Mouse (Mus musculus): ENCODE results near the gene Itsn1. TPM values are rescaled to one million over a fixed set of nuclear protein-coding genes. Genes with fewer than 3 reads are reported as not detected.

Itsn1 gene
- total RNA-seq, 2 experiments from 2014 or later = 40.5 to 53.6 TPM

DNA sequence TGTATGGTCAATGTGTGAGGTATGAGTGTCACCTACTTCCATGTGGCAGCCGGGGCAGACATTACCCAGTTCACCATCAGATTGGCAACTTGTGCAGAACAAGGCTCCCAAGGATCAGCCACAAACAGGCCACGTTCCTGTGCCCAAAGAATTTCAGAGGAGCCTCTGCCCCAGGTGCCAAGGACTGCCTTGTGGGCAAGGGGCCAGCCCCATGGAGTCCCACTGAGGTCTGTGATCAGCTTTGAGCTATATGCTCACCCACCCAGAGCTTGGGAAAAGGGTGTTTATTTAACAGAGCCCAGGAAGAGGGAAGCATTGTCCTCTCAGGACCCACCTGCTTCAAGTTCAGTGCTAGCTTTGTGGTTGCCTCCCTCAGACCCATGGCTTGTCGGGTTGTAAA lies 159.3 kb downstream of the Itsn1 start:
- intact Hi-C loops (cut with DNase I) = loop anchor here (2.0 to 5.0 kb wide), 2 partner anchors 164 to 191 kb away; no protein-coding TSS in a partner anchor
- no peak for DNase-seq

- peak; percentile 28 to 52 for DNase-seq
- intact Hi-C loops (cut with DNase I) = loop anchor here (2.0 to 5.0 kb wide), 2 partner anchors 165 to 193 kb away; no protein-coding TSS in a partner anchor
These were observed 160.8 kb downstream of the Itsn1 start for GRCm38 (mm10) chr16:91889831-91890230.

DNA sequence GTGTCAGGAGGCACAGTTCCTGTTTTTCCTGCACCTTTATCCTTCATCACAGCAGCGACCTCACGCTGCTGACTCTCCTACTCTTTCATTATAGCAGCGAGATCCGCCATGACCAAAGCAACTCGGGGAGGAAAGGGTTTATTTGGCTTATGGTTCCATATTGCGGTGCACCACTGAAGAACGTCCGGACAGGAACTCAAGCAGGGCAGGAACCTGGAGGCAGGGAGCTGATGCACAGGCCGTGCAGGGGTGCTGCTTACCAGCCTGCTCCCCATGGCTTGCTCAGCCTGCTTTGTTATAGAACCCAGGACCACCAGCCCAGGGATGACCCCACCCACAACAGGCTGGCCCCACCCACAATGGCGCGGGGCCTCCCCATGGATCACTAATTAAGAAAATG lies 162.1 kb downstream of the Itsn1 start:
- intact Hi-C loops (cut with DNase I) = no loop called here
- no peak for DNase-seq

- no peak for DNase-seq
- intact Hi-C loops (cut with DNase I) = no loop called here
These were observed 167.3 kb downstream of the Itsn1 start for GRCm38 (mm10) chr16:91896426-91896830.

DNA sequence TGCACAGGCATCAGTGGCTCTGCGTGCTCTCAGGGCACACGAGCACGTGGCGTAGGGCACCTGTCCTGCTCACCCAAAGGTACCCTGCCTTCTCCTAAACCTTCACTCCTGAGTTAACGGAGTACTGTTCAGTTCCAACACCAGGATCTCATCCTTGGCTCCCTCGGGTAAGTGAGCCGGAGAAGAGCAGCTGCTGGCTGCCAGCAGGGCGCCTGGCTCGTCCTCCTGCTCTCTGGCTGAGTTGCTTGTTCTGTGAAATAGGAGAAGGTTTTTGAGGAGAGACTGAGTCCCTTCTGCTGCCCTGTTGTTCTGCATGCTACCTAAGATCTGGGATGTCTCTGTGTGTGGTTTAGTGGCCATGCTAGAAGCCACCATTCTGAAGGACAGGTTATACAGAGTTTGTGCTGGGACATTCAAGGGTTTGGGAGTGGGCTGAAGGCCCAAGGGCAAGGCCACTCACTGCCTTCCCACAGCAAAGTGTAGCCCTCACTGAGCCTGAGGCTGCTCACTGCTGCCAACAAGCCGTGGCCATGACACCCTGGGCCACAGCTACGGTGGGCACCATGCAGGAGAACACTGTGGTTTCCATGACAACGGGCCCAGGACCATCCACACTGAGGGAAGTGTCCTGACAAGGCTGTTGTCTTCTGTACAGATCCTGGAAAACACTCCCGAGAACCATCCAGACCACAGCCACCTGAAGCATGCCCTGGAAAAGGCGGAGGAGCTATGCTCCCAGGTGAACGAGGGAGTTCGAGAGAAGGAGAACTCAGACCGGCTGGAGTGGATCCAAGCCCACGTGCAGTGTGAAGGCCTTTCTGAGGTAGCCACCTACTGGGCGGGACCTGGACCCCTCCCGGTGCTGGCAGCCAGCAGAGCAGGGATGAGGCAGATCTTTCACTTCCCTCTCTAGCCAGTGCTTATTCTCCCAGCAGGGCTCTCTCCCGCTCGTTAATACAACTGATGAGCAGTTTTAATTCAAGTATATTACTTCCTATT lies 170.1 kb downstream of the Itsn1 start:
- DNase-seq = no peak
- intact Hi-C loops (cut with DNase I) = no loop called here

GRCm38 (mm10) chr16:91900274-91900673 lies 171.2 kb downstream of the Itsn1 start:
- intact Hi-C loops (cut with DNase I) = no loop called here

DNA sequence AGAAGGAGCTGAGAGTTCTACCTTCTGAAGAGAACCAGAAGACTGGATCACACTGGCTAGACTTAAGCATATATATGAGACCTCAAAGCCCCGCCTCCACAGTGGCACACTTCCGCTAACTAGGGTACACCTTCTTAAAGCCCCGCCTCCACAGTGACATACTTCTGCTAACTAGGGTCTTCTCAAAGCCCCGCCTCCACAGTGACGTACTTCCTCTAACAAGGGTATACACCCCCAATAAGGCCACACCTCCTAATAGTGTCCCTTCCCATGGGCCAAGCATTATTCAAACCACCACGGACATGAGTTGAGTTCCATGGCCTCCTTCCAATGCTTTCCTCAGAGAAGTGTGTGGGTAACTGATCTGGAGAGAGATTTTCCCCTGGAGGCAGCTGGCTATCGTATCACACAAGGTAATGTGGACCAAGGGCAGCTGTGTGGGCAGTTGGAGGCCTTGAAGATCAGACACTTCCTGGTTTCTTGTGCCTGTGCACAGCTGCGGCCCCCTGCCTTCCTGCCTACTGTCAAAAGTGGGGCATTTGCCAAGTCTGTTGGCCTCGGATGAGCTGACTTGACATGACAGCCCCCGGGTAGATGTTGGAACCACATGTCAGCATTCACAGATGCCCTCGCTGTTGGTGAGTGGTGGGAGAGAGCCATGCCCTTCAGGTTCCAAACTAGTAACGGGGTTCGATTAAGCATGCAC lies 174.9 kb downstream of the Itsn1 start:
- intact Hi-C loops (cut with DNase I) = no loop called here
- no peak for DNase-seq

More at GRCm38 (mm10) chr16:91900274-91900673, 171.2 kb downstream of the Itsn1 start:
- no peak for DNase-seq

DNA sequence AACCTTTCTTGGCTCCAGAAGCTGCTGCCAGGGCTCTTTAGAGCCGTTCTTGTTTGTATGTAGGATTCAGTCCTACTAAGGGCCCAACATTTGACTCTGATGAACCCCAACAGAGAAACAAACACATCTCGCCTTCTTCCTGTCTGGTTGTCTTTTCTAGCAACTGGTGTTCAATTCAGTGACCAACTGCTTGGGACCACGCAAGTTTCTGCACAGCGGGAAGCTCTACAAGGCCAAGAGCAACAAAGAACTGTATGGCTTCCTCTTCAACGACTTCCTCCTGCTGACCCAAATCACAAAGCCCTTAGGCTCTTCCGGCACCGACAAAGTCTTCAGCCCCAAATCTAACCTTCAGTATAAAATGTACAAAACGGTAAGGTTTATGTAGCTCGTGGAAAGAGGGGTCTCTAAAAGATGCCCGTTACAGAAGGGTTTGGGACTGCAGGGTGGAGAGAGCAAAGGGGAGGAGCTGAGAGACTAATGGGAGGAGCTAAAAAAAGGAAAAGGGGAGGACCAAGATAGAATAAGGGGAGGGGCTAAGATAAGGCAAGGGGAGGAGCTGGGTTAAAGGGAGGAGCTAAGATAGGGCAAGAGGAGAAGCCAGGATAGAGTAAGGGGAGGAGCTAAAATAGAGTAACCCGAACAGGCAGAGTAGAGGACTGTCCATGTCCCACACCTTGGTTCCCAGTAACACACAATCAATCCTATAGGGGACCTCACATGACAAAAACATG lies 176.2 kb downstream of the Itsn1 start:
- no peak for DNase-seq
- intact Hi-C loops (cut with DNase I) = no loop called here

DNA sequence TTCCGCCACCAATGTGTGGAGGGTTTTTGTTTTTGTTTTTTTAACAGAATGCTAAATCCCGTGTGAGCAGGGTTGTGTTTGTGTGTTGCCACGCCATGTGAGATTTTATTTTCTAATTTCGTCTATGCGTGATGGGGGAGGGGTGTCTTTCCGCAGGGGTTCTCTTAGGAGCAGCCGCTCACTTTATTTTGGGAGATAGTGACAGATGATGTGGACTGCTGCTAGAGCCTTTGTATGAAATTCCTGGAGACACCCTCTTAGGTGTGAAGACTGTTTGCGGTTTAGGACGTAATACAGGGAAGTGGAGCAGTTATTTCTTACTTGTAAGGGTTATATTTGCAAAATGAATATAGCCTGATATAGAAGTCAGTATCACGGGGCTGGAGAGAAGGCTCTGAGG lies 176.9 kb downstream of the Itsn1 start:
- no peak for DNase-seq
- intact Hi-C loops (cut with DNase I) = no loop called here

GRCm38 (mm10) chr16:91906672-91907071 lies 177.6 kb downstream of the Itsn1 start:
- intact Hi-C loops (cut with DNase I) = no loop called here
- DNase-seq = no peak

DNA sequence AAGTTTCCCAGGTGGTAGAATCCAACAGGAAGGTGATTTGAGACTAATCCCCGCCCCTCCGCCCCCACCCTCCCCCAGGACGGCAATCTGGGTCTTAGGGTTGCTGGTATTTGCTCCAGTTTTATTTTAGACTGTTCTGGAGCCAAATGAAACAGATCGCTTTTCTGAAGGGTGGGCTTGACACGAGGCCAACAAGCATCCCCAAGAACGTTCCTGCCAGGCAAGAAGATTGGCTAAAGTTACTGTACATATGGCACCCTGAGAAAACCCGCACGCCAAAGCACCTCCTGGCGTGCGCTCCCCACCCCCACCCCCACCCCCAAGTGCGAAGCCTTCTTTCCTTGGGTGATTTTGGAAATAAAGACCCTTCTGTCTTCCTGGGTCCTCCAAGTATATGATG lies 178.1 kb downstream of the Itsn1 start:
- intact Hi-C loops (cut with DNase I) = no loop called here
- no peak for DNase-seq

DNA sequence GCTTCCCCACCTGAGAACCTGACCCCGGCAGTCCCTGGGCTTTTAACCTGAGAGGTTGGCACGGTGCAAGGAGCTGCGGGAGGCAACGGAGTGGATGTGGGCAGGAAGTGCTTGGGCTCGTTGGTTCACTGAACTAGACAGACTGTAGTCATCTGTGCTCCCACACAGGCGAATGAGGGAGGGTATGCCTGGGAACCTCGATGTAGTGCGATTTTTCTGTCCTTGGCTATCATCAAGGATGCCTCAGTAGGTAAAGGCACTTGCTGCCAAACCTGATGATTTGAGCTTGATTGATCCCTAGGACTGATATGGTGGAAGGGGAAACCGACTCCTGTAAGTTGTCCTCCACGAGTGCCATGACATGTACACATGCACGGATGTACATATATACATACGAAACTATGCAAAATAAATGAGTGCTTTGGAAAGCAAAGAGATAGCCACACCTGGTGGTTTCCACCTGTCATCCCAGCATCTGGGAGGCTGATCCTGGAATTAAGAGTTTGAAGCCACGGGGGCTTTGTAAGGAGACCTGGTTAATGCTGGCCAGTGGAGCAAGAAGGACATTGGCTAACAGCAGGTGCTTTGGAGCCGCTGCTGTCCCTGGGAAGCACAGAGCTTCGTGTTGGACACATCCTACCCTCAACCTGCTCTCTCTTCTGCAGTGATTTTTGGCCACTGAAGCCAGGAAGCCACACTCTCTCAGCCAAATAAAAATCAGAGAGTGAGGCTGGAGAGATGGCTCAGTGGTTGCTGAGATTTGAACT lies 180.7 kb downstream of the Itsn1 start:
- DNase-seq = no peak

DNA sequence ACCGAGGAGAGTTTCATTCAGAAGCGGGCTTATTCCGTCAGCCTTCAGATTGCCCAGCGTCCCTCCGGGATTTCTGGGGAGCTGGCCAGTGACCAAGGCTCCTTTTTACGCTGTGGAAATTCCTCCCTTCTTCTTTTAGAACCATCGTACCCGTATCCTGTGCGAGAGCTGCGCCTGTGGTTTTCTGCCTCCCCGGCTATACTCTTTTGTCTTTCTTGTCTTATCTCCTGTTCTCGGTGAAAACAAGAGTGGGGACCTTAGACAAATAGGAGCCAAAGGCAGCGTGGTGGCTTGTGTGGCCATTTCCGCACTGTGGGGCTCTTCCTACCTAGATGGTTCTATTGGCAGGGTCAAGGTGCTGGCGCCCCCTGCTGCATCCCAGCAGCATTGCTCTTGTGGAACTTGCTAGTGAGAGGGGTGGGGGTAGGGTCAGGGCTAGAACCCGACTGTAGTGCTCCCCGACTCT lies 188.6 kb downstream of the Itsn1 start:
- DNase-seq = peak; percentile 88 to 91
- intact Hi-C loops (cut with DNase I) = loop anchor here (1.0 to 2.0 kb wide), 2 partner anchors 193 to 223 kb away; no protein-coding TSS in a partner anchor

More for the DNA sequence above, 180.7 kb downstream of the Itsn1 start:
- intact Hi-C loops (cut with DNase I) = no loop called here

DNA sequence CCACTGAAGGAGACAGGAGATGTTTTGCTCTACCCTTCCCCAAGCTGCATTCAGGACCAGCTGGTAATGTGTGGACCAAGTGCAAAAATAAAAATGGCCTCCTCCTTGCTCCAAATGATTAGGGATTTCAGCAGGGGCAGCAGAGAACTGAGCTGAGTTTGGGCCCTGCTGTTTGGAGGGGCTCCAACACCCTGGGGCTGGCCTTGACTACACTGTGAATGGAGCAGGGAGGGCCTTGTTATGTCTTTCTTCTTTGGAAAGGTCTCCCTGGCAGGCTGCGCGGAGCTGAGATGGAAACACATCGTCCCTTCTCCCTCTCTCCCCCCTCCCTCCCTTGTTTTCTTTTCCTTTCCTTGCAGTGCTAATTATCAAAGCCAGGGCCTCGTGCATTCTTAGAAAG lies 189.4 kb downstream of the Itsn1 start:
- intact Hi-C loops (cut with DNase I) = no loop called here
- DNase-seq = no peak

GRCm38 (mm10) chr16:91919056-91919455 lies 190.0 kb downstream of the Itsn1 start:
- no peak for DNase-seq
- intact Hi-C loops (cut with DNase I) = no loop called here

- DNase-seq = no peak
- intact Hi-C loops (cut with DNase I) = no loop called here
These were observed 192.3 kb downstream of the Itsn1 start for GRCm38 (mm10) chr16:91921340-91921739.

GRCm38 (mm10) chr16:91922939-91923338 lies 193.9 kb downstream of the Itsn1 start:
- intact Hi-C loops (cut with DNase I) = no loop called here
- DNase-seq = no peak

DNA sequence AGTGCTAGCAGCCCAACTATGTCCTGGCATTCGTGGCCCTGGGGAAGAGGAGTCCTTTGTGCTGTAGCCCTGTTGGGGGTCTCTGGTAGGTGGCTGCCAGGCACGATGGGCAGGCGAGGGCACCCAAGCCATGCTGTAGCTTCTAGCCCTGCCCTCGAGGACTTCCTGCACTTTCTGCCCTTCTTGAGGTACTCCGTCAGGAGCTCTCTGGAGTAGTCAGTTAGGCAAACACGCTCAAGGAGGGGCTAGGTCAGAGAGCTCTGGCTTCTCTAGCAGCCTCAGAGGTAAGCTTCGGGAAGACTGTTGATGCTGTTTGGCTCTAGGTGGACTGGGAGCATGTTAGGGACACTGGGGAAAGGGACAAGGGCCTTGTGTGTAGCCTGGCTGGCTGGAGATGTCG lies 195.3 kb downstream of the Itsn1 start:
- DNase-seq = no peak
- intact Hi-C loops (cut with DNase I) = no loop called here

GRCm38 (mm10) chr16:91927911-91928630 lies 199.0 kb downstream of the Itsn1 start:
- no peak for DNase-seq
- intact Hi-C loops (cut with DNase I) = no loop called here
